Mouse (Mus musculus) embryonic facial prominence, embryonic 12.5 days (tissue): ENCODE results near the gene Atp9a. TPM values are rescaled to one million over a fixed set of nuclear protein-coding genes. Genes with fewer than 3 reads are reported as not detected.
A peak's percentile ranks its signal among the peaks of the same experiment; 100 is the strongest.

ENCODE experiments used
- ATAC-seq: fragments of 200-750 bp; cut with Nextera tagmentation; 2 replicates; pipeline ENCODE4 v1.8.0; 2017; ENCODE audit not compliant: insufficient number of reproducible peaks, insufficient read depth, low FRiP score, low TSS enrichment
- H3K27ac ChIP-seq: fragments of 300-500 bp; sonication (generic); 2 replicates; pipeline ENCODE4 v1.5.1; 2016; ENCODE audit warnings: mild to moderate bottlenecking
- H3K27me3 ChIP-seq: fragments of 300-500 bp; sonication (generic); 2 replicates; pipeline ENCODE4 v1.6.1; 2016; ENCODE audit warnings: mild to moderate bottlenecking, moderate library complexity
- H3K36me3 ChIP-seq: fragments of 300-500 bp; sonication (generic); 2 replicates; pipeline ENCODE4 v1.6.1; 2016; ENCODE audit warnings: mild to moderate bottlenecking
- H3K4me1 ChIP-seq: fragments of 300-500 bp; sonication (generic); 2 replicates; pipeline ENCODE4 v1.6.1; 2016
- H3K4me2 ChIP-seq: fragments of 300-500 bp; sonication (generic); replicated peaks from 2 replicates; pipeline ENCODE4 v1.6.1; 2016; ENCODE audit warnings: mild to moderate bottlenecking, moderate library complexity
- H3K4me3 ChIP-seq: fragments of 300-500 bp; sonication (generic); 2 replicates; pipeline ENCODE4 v1.5.1; 2016; ENCODE audit warnings: mild to moderate bottlenecking
- H3K9ac ChIP-seq: fragments of 300-500 bp; sonication (generic); 2 replicates; pipeline ENCODE4 v1.6.1; 2016; ENCODE audit warnings: mild to moderate bottlenecking, moderate library complexity
- H3K9me3 ChIP-seq: fragments of 300-500 bp; sonication (generic); 2 replicates; pipeline ENCODE4 v1.6.1; 2016; ENCODE audit warnings: mild to moderate bottlenecking, moderate library complexity
- WGBS: fragments of 180-500 bp; shearing (Covaris S2); methylation state at CpG from one replicate; pipeline ENCODE4 v1.1.7; 2016; 5-methylcytosine and 5-hydroxymethylcytosine counted together
- polyA plus RNA-seq: library from polyadenylated mRNA; unstranded; fragments of >200 nt; fragmentation: Nextera tagmentation; extraction: Ambion mirVana; gene quantifications from 2 replicates; pipeline ENCODE4 v1.2.1, GENCODE M21; 2016

The Atp9a gene
- polyA plus RNA-seq, 1 experiment from 2014 or later, result 24.5 TPM

GRCm38 (mm10) chr2:168734023-168734422, 8.2 kb downstream of the Atp9a start:
- ATAC-seq, result no peak
- no peaks in the 10 kb centered on the region for H3K9me3 ChIP-seq
- H3K4me3 ChIP-seq, result no peak overlapping the region
- peaks cover 11% of the 10 kb centered on the region; the same call in 1 of the 2 replicates for H3K4me1 ChIP-seq
- 41% methylated on average over 11 of the region's 11 CpGs for WGBS
- H3K9ac ChIP-seq, result no peak overlapping the region
- H3K4me2 ChIP-seq, result no peak overlapping the region
- no peaks in the 10 kb centered on the region for H3K27me3 ChIP-seq
- no peak overlapping the region for H3K27ac ChIP-seq
- no peaks in the 10 kb centered on the region for H3K36me3 ChIP-seq

DNA sequence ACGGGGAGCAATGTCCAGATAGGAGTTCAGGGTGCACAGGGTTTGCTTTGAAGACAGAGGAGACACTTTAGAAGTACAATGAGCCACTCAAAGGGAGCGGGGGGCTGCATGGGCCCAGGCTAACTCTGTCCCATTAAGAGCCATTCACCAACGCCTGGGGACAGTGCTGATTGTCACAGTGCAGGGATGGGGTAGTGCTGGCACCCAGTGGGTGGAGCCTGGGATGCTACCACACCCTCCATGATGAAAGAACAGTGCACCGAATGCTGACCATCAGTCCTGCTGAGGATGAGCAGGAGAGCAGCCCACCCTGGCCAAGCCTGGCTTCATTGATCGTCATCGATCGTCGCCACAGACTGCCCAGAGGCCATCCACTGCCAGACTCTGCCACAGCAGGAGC, 11.0 kb downstream of the Atp9a start:
- WGBS, result 53% methylated on average over 8 of the region's 8 CpGs
- no peak overlapping the region for H3K27ac ChIP-seq

GRCm38 (mm10) chr2:168729736-168730135, 12.5 kb downstream of the Atp9a start:
- Histone ChIP-seq H3K9ac (no peak overlapping the region), H3K36me3 (no peaks in the 10 kb centered on the region), H3K27ac (no peak overlapping the region), H3K9me3 (no peaks in the 10 kb centered on the region), H3K4me2 (no peak overlapping the region), H3K4me1 (peaks cover 14% of the 10 kb centered on the region; the same call in 1 of the 2 replicates), H3K27me3 (no peaks in the 10 kb centered on the region), H3K4me3 (no peak overlapping the region)
- no peak for ATAC-seq
- 82% methylated on average over 12 of the region's 12 CpGs for WGBS

More for the DNA sequence above, 11.0 kb downstream of the Atp9a start:
- H3K4me3 ChIP-seq, result no peak overlapping the region
- ATAC-seq, result no peak
- no peaks in the 10 kb centered on the region for H3K36me3 ChIP-seq
- peaks cover 11% of the 10 kb centered on the region; the same call in 1 of the 2 replicates for H3K4me1 ChIP-seq
- no peak overlapping the region for H3K4me2 ChIP-seq
- no peak overlapping the region for H3K9ac ChIP-seq
- H3K9me3 ChIP-seq, result no peaks in the 10 kb centered on the region
- H3K27me3 ChIP-seq, result no peaks in the 10 kb centered on the region

- Histone ChIP-seq H3K4me2 (no peak overlapping the region), H3K27ac (no peak overlapping the region), H3K27me3 (no peaks in the 10 kb centered on the region), H3K4me3 (no peak overlapping the region), H3K9ac (no peak overlapping the region), H3K36me3 (no peaks in the 10 kb centered on the region), H3K9me3 (no peaks in the 10 kb centered on the region), H3K4me1 (peaks cover 14% of the 10 kb centered on the region; the same call in 1 of the 2 replicates)
- ATAC-seq, result no peak
- 83% methylated on average over 12 of the region's 12 CpGs for WGBS
These were observed 14.2 kb downstream of the Atp9a start for GRCm38 (mm10) chr2:168728045-168728444.

- H3K4me1 ChIP-seq, result peaks cover 7% of the 10 kb centered on the region; the same call in 1 of the 2 replicates
- no peak overlapping the region for H3K4me3 ChIP-seq
- no peaks in the 10 kb centered on the region for H3K9me3 ChIP-seq
- no peaks in the 10 kb centered on the region for H3K36me3 ChIP-seq
- peak; percentile 52; the same call in 1 of the 2 replicates for ATAC-seq
- H3K4me2 ChIP-seq, result no peak overlapping the region
- no peak overlapping the region for H3K9ac ChIP-seq
- 56% methylated on average over 6 of the region's 6 CpGs for WGBS
- 0 out of 2 replicates have a peak overlapping the region, but pooled peaks have one; percentile 3 for H3K27ac ChIP-seq
- no peaks in the 10 kb centered on the region for H3K27me3 ChIP-seq
These were observed 16.2 kb downstream of the Atp9a start for GRCm38 (mm10) chr2:168726007-168726406.

DNA sequence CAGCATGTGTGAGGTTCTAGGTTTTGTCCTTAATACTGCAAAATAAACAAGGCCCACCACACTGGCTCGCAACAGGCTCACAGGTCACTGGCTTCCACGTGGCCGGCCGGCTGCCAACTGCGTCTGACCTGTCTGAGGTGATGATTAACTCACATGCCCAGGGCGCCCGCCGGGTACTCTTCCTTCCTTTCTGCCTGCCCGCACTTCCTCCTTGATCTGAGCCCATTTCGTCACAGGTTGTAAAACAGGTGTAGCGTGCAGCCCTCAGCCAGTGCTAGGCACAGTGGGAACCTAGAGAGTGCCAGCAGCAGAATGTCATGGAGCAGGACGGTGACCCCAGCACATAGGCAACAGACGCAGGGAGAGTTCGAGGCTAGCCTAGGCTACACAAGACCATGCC, 20.9 kb downstream of the Atp9a start:
- 86% methylated on average over 14 of the region's 14 CpGs for WGBS
- no peak overlapping the region for H3K27ac ChIP-seq
- H3K4me3 ChIP-seq, result no peak overlapping the region
- no peak for ATAC-seq
- no peak overlapping the region for H3K9ac ChIP-seq
- no peaks in the 10 kb centered on the region for H3K36me3 ChIP-seq
- H3K27me3 ChIP-seq, result no peaks in the 10 kb centered on the region
- no peaks in the 10 kb centered on the region for H3K9me3 ChIP-seq
- H3K4me2 ChIP-seq, result no peak overlapping the region
- peaks cover 22% of the 10 kb centered on the region for H3K4me1 ChIP-seq

- Histone ChIP-seq H3K9ac (no peak overlapping the region), H3K4me3 (no peak overlapping the region), H3K27me3 (no peaks in the 10 kb centered on the region), H3K36me3 (no peaks in the 10 kb centered on the region), H3K9me3 (no peaks in the 10 kb centered on the region), H3K27ac (no peak overlapping the region), H3K4me1 (peaks cover 18% of the 10 kb centered on the region), H3K4me2 (no peak overlapping the region)
- no peak for ATAC-seq
- 59% methylated on average over 4 of the region's 4 CpGs for WGBS
These were observed 22.5 kb downstream of the Atp9a start for GRCm38 (mm10) chr2:168719742-168720141.

GRCm38 (mm10) chr2:168718735-168719134, 23.5 kb downstream of the Atp9a start:
- no peak overlapping the region for H3K4me3 ChIP-seq
- peaks cover 18% of the 10 kb centered on the region for H3K4me1 ChIP-seq
- H3K27me3 ChIP-seq, result no peaks in the 10 kb centered on the region
- H3K36me3 ChIP-seq, result no peaks in the 10 kb centered on the region
- no peaks in the 10 kb centered on the region for H3K9me3 ChIP-seq
- WGBS, result 71% methylated on average over 10 of the region's 10 CpGs
- no peak overlapping the region for H3K9ac ChIP-seq
- ATAC-seq, result no peak
- H3K27ac ChIP-seq, result no peak overlapping the region
- no peak overlapping the region for H3K4me2 ChIP-seq

- Histone ChIP-seq H3K4me3 (no peak overlapping the region), H3K4me1 (peaks cover 18% of the 10 kb centered on the region), H3K4me2 (no peak overlapping the region), H3K36me3 (no peaks in the 10 kb centered on the region), H3K9ac (no peak overlapping the region), H3K9me3 (no peaks in the 10 kb centered on the region), H3K27me3 (no peaks in the 10 kb centered on the region), H3K27ac (no peak overlapping the region)
- peak; percentile 59 for ATAC-seq
- WGBS, result 63% methylated on average over 2 of the region's 2 CpGs
These were observed 23.9 kb downstream of the Atp9a start for GRCm38 (mm10) chr2:168718267-168718666.

GRCm38 (mm10) chr2:168712199-168713176, 29.7 kb downstream of the Atp9a start:
- no peaks in the 10 kb centered on the region for H3K27me3 ChIP-seq
- no peak overlapping the region for H3K9ac ChIP-seq
- H3K9me3 ChIP-seq, result no peaks in the 10 kb centered on the region
- 78% methylated on average over 20 of the region's 20 CpGs for WGBS
- H3K4me1 ChIP-seq, result peaks cover 6% of the 10 kb centered on the region; the same call in 1 of the 2 replicates
- H3K36me3 ChIP-seq, result peaks cover 11% of the 10 kb centered on the region; the same call in 1 of the 2 replicates
- no peak for ATAC-seq
- no peak overlapping the region for H3K4me3 ChIP-seq
- no peak overlapping the region for H3K4me2 ChIP-seq
- 0 out of 2 replicates have a peak overlapping the region, but pooled peaks have one; percentile 14 for H3K27ac ChIP-seq

DNA sequence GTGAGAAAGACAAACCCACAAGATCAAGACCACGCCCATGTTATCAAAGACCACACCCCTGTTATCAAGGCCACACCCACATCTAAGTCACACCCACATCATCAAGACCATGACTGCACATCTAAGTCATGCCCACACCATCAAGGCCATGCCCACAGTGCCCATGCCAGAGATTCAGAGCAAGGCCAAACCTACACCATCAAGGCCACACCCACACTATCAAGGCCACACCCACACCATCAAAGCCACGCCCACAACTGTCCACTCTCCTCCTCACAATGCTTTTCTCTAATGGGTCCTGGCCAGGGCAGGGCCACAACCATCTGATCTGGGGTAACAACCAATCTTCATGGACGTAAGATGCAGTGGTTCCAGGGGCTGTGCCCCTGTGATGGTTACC, 31.2 kb downstream of the Atp9a start:
- Histone ChIP-seq H3K27ac (no peak overlapping the region), H3K9me3 (no peaks in the 10 kb centered on the region), H3K4me3 (no peak overlapping the region), H3K27me3 (no peaks in the 10 kb centered on the region), H3K4me1 (no peaks in the 10 kb centered on the region), H3K36me3 (peaks cover 15% of the 10 kb centered on the region), H3K4me2 (no peak overlapping the region), H3K9ac (no peak overlapping the region)
- ATAC-seq, result no peak
- 78% methylated on average over 3 of the region's 3 CpGs for WGBS

DNA sequence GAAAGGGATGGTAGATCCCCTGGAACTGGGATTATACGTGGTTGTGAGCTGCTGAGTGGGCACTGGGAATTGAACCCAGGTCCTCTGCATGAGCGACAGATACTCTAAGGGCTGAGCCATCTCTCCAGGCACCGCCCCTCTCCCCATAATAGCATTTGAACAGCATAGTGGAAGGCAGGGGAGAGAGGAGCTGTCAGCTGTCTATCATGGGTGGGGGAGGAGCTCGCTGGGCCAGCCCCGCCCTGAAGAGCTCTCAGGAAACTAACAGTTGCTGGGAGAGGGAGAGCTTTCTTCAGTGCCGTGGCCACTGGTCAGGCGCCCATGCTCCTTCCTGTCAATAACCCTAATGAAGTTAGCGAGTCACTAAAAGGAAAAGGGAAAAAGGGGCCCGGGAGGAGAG, 34.4 kb downstream of the Atp9a start:
- Histone ChIP-seq H3K4me1 (no peaks in the 10 kb centered on the region), H3K9ac (no peak overlapping the region), H3K27me3 (no peaks in the 10 kb centered on the region), H3K4me2 (no peak overlapping the region), H3K4me3 (no peak overlapping the region), H3K27ac (no peak overlapping the region), H3K9me3 (no peaks in the 10 kb centered on the region), H3K36me3 (peaks cover 25% of the 10 kb centered on the region)
- ATAC-seq, result no peak
- 41% methylated on average over 9 of the region's 9 CpGs for WGBS
